Comparison of ENCODE assay signal across 27 mouse cellular contexts in genomic region chr1:85580578-85580977, GRCm38 (mm10). TPM values are rescaled to one million over a fixed set of nuclear protein-coding genes. Genes with fewer than 3 reads are reported as not detected.
DNase-seq lines count a peak whose midpoint lies in the region; ATAC-seq and TF ChIP-seq lines count a peak whose summit lies in the region.
"Not testable (repeated sequence)": the region's sequence is repeated elsewhere in the genome, so short reads cannot be mapped to it uniquely, and the experiment has no call there.
"Had no signal": no experiment of that assay in that cellular context is flagged by ENCODE, and none has a peak within 500 bp of the region (broad histone marks: within the 10 kb centered on the region; RNA-seq: fewer than 3 reads in every experiment).

No protein-coding gene starts in this region.

- H3K36me3 ChIP-seq in embryonic facial prominence, embryonic 11.5 days (replicated peaks; ENCODE audit: control insufficient read depth, insufficient read depth, low read depth, low read length); forebrain, postnatal 0 days (ENCODE audit: insufficient read depth); hindbrain, embryonic 13.5 days; hindbrain, embryonic 16.5 days (ENCODE audit: control insufficient read depth, insufficient read depth, low read length); midbrain, embryonic 16.5 days (ENCODE audit: control insufficient read depth, insufficient read depth, low read length); neural tube, embryonic 14.5 days (ENCODE audit: control insufficient read depth, insufficient read depth, low read length): not testable (repeated sequence)

- H3K4me2 ChIP-seq in embryonic facial prominence, embryonic 11.5 days (ENCODE audit: low read depth, low read length); forebrain, postnatal 0 days (ENCODE audit: low read depth); hindbrain, embryonic 13.5 days; hindbrain, embryonic 16.5 days (ENCODE audit: low read length); midbrain, embryonic 16.5 days (ENCODE audit: low read length); neural tube, embryonic 14.5 days (ENCODE audit: low read depth, low read length): not testable (repeated sequence)

- not testable (repeated sequence) for H3K27me3 ChIP-seq in embryonic facial prominence, embryonic 11.5 days (ENCODE audit: control insufficient read depth, insufficient read depth, low read length); forebrain, postnatal 0 days (ENCODE audit: insufficient read depth, low read length); hindbrain, embryonic 13.5 days; hindbrain, embryonic 16.5 days (replicated peaks; ENCODE audit: control insufficient read depth, insufficient read depth, low read length); midbrain, embryonic 16.5 days (ENCODE audit: control insufficient read depth, insufficient read depth, low read depth, low read length); neural tube, embryonic 14.5 days (ENCODE audit: control insufficient read depth, insufficient read depth, low read length)

- not testable (repeated sequence) for H3K4me1 ChIP-seq in embryonic facial prominence, embryonic 11.5 days (ENCODE audit: control insufficient read depth, insufficient read depth, low read length); forebrain, postnatal 0 days (ENCODE audit: insufficient read depth); hindbrain, embryonic 13.5 days (replicated peaks); hindbrain, embryonic 16.5 days (ENCODE audit: control insufficient read depth, insufficient read depth, low read depth, low read length); midbrain, embryonic 16.5 days (ENCODE audit: control insufficient read depth, insufficient read depth, low read length); neural tube, embryonic 14.5 days (ENCODE audit: control insufficient read depth, insufficient read depth, low read length)

- not testable (repeated sequence) for H3K9ac ChIP-seq in embryonic facial prominence, embryonic 11.5 days (replicated peaks; ENCODE audit: low read length); forebrain, postnatal 0 days; hindbrain, embryonic 13.5 days; hindbrain, embryonic 16.5 days (ENCODE audit: low read depth, low read length); midbrain, embryonic 16.5 days (ENCODE audit: low read depth, low read length); neural tube, embryonic 14.5 days (replicated peaks; ENCODE audit: low read depth, low read length)

- not testable (repeated sequence) for TF ChIP-seq CTCF in forebrain, postnatal 0 days (IDR thresholded peaks at IDR 0.05; ENCODE audit: low read depth)

- not testable (repeated sequence) for H3K4me3 ChIP-seq in embryonic facial prominence, embryonic 11.5 days (ENCODE audit: low read depth, low read length); forebrain, postnatal 0 days (ENCODE audit: low read depth, low read length); hindbrain, embryonic 13.5 days; hindbrain, embryonic 16.5 days (ENCODE audit: low read length); midbrain, embryonic 16.5 days (ENCODE audit: low read depth, low read length); neural tube, embryonic 14.5 days (ENCODE audit: low read depth, low read length)

- not testable (repeated sequence) for H3K9me3 ChIP-seq in embryonic facial prominence, embryonic 11.5 days (replicated peaks; ENCODE audit: control insufficient read depth, low read length); forebrain, postnatal 0 days (ENCODE audit: low read length); hindbrain, embryonic 13.5 days; hindbrain, embryonic 16.5 days (ENCODE audit: control insufficient read depth, low read length); midbrain, embryonic 16.5 days (replicated peaks; ENCODE audit: control insufficient read depth, low read length, poor library complexity, severe bottlenecking); neural tube, embryonic 14.5 days (ENCODE audit: control insufficient read depth, low read length)

- DNase-seq in embryonic facial prominence, embryonic 11.5 days (ENCODE audit: low spot score); forebrain, postnatal 0 days: not testable (repeated sequence)

- WGBS in embryonic facial prominence, embryonic 11.5 days = 78% methylated on average over 3 of the region's 3 CpGs
- WGBS in forebrain, postnatal 0 days = 56% methylated on average over 3 of the region's 3 CpGs
- WGBS in hindbrain, embryonic 13.5 days = 67% methylated on average over 3 of the region's 3 CpGs
- 65% methylated on average over 3 of the region's 3 CpGs for WGBS in hindbrain, embryonic 16.5 days
- 61% methylated on average over 3 of the region's 3 CpGs for WGBS in midbrain, embryonic 16.5 days
- 67% methylated on average over 3 of the region's 3 CpGs for WGBS in neural tube, embryonic 14.5 days

- ATAC-seq in embryonic facial prominence, embryonic 11.5 days (replicated peaks; ENCODE audit: insufficient number of reproducible peaks, low FRiP score, low TSS enrichment, low read depth) = 0 out of 2 replicates have a peak, but pooled peaks have one; percentile 29
- ATAC-seq in forebrain, postnatal 0 days = peak; percentile 27; the same call in 1 of the 2 replicates
- peak; percentile 49; the same call in 1 of the 2 replicates for ATAC-seq in hindbrain, embryonic 13.5 days (ENCODE audit: low FRiP score)
- peak; percentile 56 for ATAC-seq in hindbrain, embryonic 16.5 days
- ATAC-seq in megakaryocyte-erythroid progenitor cell, adult 5-6 weeks (replicated peaks; ENCODE audit: low FRiP score, low TSS enrichment, poor library complexity, severe bottlenecking) = peak; percentile 81
- ATAC-seq in midbrain, embryonic 16.5 days = 0 out of 2 replicates have a peak, but pooled peaks have one; percentile 51
- 0 out of 2 replicates have a peak, but pooled peaks have one; percentile 9 for ATAC-seq in neural tube, embryonic 14.5 days (ENCODE audit: low read depth)

- not testable (repeated sequence) for H3K27ac ChIP-seq in embryonic facial prominence, embryonic 11.5 days (replicated peaks; ENCODE audit: low read depth, low read length); forebrain, postnatal 0 days (ENCODE audit: low read depth, low read length); hindbrain, embryonic 13.5 days; hindbrain, embryonic 16.5 days (ENCODE audit: low read depth, low read length); midbrain, embryonic 16.5 days (ENCODE audit: low read length); neural tube, embryonic 14.5 days (ENCODE audit: low read depth, low read length)

RNA-seq across cellular contexts. Expression of gene G530012D18Rik, which starts 5.1 kb away (rescaled TPM):
- not detected in 2 replicates for polyA plus RNA-seq in embryonic facial prominence, embryonic 11.5 days (2014; fragmentation: Nextera tagmentation; extraction: Ambion mirVana)
- total RNA-seq in forebrain, postnatal 0 days (2014; rRNA removed) = not detected in 2 replicates
- polyA plus RNA-seq in forebrain, postnatal 0 days (2015; fragmentation: Nextera tagmentation; extraction: Ambion mirVana) = not detected in 2 replicates
- polyA plus RNA-seq in hindbrain, embryonic 13.5 days (2015; fragmentation: Nextera tagmentation; extraction: Ambion mirVana) = not detected in 2 replicates
- not detected in 2 replicates for polyA plus RNA-seq in hindbrain, embryonic 16.5 days (2015; fragmentation: Nextera tagmentation; extraction: Ambion mirVana)
- not detected in 2 replicates for total RNA-seq in megakaryocyte-erythroid progenitor cell, adult 5-6 weeks (2014; fragmentation: Nextera tagmentation)
- not detected in 2 replicates for total RNA-seq in megakaryocyte-erythroid progenitor cell, adult 5-6 weeks (2017)
- not detected in 2 replicates for polyA plus RNA-seq in midbrain, embryonic 16.5 days (2015; fragmentation: Nextera tagmentation; extraction: Ambion mirVana)
- polyA plus RNA-seq in neural tube, embryonic 14.5 days (2014; fragmentation: Nextera tagmentation; extraction: Ambion mirVana) = not detected in 2 replicates
- total RNA-seq: adrenal gland, adult 8-10 months; adrenal gland, postnatal 25 days; gastrocnemius, adult 2 months; gastrocnemius, postnatal 14 days; gastrocnemius, postnatal 4 days; heart, adult 18-20 months; heart, postnatal 10 days; heart, postnatal 36 days had no signal
- polyA plus RNA-seq: activated CD4-positive, CD25-positive, alpha-beta regulatory T cell, adult 4 months; brain, embryonic 14.5 days; C2C12; CD4-positive, CD25-positive, alpha-beta regulatory T cell, adult 4 months; embryonic facial prominence, embryonic 12.5 days; embryonic facial prominence, embryonic 15.5 days; forebrain, embryonic 13.5 days; forebrain, embryonic 16.5 days; frontal cortex, adult 2 months; heart, embryonic 12.5 days; hindbrain, embryonic 10.5 days; intestine, embryonic 15.5 days had no signal

RNA-seq across cellular contexts. Expression of gene Sp110, which starts 18.0 kb away (rescaled TPM):
- 0.60 and 0.77 TPM in 2 replicates for polyA plus RNA-seq in embryonic facial prominence, embryonic 11.5 days (2014; fragmentation: Nextera tagmentation; extraction: Ambion mirVana)
- total RNA-seq in forebrain, postnatal 0 days (2014; rRNA removed) = 1.3 TPM in 2 replicates
- polyA plus RNA-seq in forebrain, postnatal 0 days (2015; fragmentation: Nextera tagmentation; extraction: Ambion mirVana) = 0.44 and 0.94 TPM in 2 replicates
- 0.80 and 0.91 TPM in 2 replicates for polyA plus RNA-seq in hindbrain, embryonic 13.5 days (2015; fragmentation: Nextera tagmentation; extraction: Ambion mirVana)
- 0.65 and 0.95 TPM in 2 replicates for polyA plus RNA-seq in hindbrain, embryonic 16.5 days (2015; fragmentation: Nextera tagmentation; extraction: Ambion mirVana)
- total RNA-seq in megakaryocyte-erythroid progenitor cell, adult 5-6 weeks (2014; fragmentation: Nextera tagmentation) = 47.6 and 50.5 TPM in 2 replicates
- total RNA-seq in megakaryocyte-erythroid progenitor cell, adult 5-6 weeks (2017) = 43.7 and 67.0 TPM in 2 replicates
- 0.26 and 0.82 TPM in 2 replicates for polyA plus RNA-seq in midbrain, embryonic 16.5 days (2015; fragmentation: Nextera tagmentation; extraction: Ambion mirVana)
- 0.37 and 0.90 TPM in 2 replicates for polyA plus RNA-seq in neural tube, embryonic 14.5 days (2014; fragmentation: Nextera tagmentation; extraction: Ambion mirVana)
- polyA plus RNA-seq: C2C12 had no signal

RNA-seq across cellular contexts. Expression of gene Sp140, which starts 19.6 kb away (rescaled TPM):
- polyA plus RNA-seq in embryonic facial prominence, embryonic 11.5 days (2014; fragmentation: Nextera tagmentation; extraction: Ambion mirVana) = 1.0 and 1.3 TPM in 2 replicates
- total RNA-seq in forebrain, postnatal 0 days (2014; rRNA removed) = 1.1 and 2.0 TPM in 2 replicates
- polyA plus RNA-seq in forebrain, postnatal 0 days (2015; fragmentation: Nextera tagmentation; extraction: Ambion mirVana) = 0.25 and 0.74 TPM in 2 replicates
- 0.27 and 0.49 TPM in 2 replicates for polyA plus RNA-seq in hindbrain, embryonic 13.5 days (2015; fragmentation: Nextera tagmentation; extraction: Ambion mirVana)
- polyA plus RNA-seq in hindbrain, embryonic 16.5 days (2015; fragmentation: Nextera tagmentation; extraction: Ambion mirVana) = 0.50 and 0.80 TPM in 2 replicates
- 27.1 and 28.0 TPM in 2 replicates for total RNA-seq in megakaryocyte-erythroid progenitor cell, adult 5-6 weeks (2014; fragmentation: Nextera tagmentation)
- total RNA-seq in megakaryocyte-erythroid progenitor cell, adult 5-6 weeks (2017) = 28.0 and 38.9 TPM in 2 replicates
- 0.40 and 0.76 TPM in 2 replicates for polyA plus RNA-seq in midbrain, embryonic 16.5 days (2015; fragmentation: Nextera tagmentation; extraction: Ambion mirVana)
- polyA plus RNA-seq in neural tube, embryonic 14.5 days (2014; fragmentation: Nextera tagmentation; extraction: Ambion mirVana) = 0.20 and 0.95 TPM in 2 replicates

Comparison
In these comparisons a context has a peak if more than half of its experiments do, and no peak if none do; other contexts are left out.
1. ATAC-seq: peak in every context shown above with its lines; median percentile 81 in megakaryocyte-erythroid progenitor cell, adult 5-6 weeks; 56 in hindbrain, embryonic 16.5 days; 51 in midbrain, embryonic 16.5 days; 49 in hindbrain, embryonic 13.5 days; 29 in embryonic facial prominence, embryonic 11.5 days; 27 in forebrain, postnatal 0 days; 9 in neural tube, embryonic 14.5 days.